Mouse (Mus musculus) thymus, postnatal 0 days (tissue): ENCODE data around the gene Gm47841. TPM values are rescaled to one million over a fixed set of nuclear protein-coding genes. Genes with fewer than 3 reads are reported as not detected.

Experiments
- DNase-seq: peaks from one replicate; pipeline ENCODE4 v3.0.0-alpha.2; 2015; ENCODE audit warnings: low spot score
- polyA plus RNA-seq: library from polyadenylated mRNA; unstranded; fragments of >200 nt; fragmentation: Nextera tagmentation; extraction: Ambion mirVana; gene quantifications from 2 replicates; pipeline ENCODE4 v1.2.1, GENCODE M21; 2015

Gene Gm47841
- polyA plus RNA-seq, 1 experiment from 2014 or later, result not detected

DNA sequence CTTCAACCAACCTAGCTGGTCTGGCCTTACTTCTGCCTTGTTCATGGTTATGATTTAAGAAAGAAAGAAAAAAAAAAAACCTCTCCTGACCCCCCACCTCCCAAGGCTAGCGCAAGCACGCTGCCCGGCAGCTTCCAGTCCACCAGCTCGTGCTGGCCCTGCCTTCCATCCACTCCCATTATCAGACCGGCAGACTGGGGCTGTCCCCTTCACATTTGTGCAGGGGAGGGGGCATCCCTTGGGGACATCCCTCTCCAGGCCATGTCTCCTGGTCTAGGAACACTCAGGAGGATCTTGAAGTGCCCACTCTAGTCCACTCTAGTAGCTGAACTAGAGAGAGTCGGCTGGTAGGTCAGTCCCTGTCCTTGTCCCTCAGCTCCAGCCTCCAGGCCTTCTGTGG is 2.7 kb downstream of the Gm47841 start:
- no peak for DNase-seq

DNA sequence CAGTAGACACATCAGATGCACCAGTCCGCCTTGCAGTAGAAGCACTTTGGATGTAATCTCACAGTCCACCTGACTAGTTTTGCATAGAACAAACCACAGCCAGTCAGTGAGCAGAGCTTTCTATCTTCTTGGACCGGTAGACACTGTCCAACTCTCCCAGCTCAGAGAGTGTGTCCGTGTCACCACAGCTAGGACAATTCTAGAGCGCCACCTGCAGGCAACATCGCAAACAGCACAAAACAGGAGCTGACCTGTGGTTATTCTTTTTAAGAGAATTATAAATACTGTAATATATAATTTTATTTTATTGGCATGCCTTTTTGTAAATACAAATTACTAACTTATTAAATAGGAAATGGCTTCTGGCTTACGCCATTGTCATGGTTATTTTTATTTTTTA is 4.6 kb downstream of the Gm47841 start:
- DNase-seq, result peak; percentile 43

DNA sequence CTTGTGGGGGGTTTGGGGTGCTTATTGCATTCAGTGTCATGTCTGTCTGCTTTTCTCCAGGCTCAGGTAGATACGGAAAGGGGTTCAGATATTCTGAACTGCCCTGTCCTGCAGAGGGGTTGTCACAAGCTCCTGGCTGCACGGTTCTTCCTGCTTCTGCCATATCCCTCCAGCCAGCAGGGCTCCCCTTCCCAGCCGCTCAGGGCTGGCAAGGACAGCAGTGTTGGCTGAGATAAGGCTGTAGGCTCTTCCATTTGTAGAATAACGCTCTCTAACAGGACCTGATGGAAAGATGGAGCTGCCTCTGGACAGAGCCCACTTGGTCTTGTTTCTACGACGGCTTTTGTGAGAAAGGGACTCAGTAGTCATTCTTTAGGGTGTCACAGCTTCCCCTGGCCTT is 5.2 kb downstream of the Gm47841 start:
- DNase-seq, result no peak

DNA sequence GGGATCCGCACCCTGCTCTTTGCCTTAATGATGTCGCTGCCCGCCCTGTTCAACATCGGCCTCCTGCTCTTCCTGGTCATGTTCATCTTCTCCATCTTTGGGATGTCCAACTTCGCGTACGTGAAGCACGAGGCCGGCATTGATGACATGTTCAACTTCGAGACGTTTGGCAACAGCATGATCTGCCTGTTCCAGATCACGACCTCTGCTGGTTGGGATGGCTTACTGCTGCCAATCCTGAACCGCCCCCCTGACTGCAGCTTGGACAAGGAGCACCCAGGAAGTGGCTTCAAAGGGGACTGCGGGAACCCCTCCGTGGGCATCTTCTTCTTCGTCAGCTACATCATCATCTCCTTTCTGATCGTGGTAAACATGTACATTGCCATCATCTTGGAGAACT is 7.5 kb downstream of the Gm47841 start:
- no peak for DNase-seq

DNA sequence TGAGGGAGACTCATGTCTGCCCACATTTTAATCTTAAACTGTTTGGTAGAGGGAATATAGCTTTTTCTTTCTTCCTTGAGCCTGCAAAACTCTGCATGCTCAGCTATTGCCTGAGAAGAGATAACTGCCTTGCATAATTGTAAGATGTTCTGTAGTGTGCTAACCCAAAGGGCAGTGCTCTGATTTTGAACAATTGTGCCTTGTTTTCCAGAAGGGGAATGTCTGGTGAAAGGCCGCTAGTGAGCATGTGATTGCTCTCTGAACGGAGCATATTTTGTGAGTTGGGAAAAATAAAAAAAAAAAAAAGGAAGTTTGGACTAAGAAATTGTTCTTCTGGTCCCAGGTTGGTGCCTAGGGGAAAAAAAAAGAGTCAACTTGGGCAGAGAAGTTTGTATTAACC is 18.2 kb downstream of the Gm47841 start:
- DNase-seq, result no peak

DNA sequence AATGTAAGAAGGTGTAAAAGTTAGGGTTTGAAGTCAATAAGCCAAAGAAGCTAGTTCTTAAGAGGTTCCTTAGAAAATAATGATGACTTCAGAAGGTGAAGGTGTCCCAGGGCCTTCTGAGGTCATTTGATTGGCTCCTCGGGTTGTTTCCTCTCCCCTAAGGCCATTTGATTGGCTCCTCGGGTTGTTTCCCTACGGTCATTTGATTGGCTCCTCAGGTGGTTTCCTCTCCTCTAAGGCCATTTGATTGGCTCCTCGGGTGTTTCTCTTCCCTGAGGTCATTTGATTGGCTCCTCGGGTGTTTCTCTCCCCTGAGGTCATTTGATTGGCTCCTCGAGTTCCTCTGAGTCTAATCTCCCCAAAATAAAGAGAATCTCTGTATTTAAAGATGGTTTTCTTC is 35.8 kb downstream of the Gm47841 start:
- DNase-seq, result no peak

DNA sequence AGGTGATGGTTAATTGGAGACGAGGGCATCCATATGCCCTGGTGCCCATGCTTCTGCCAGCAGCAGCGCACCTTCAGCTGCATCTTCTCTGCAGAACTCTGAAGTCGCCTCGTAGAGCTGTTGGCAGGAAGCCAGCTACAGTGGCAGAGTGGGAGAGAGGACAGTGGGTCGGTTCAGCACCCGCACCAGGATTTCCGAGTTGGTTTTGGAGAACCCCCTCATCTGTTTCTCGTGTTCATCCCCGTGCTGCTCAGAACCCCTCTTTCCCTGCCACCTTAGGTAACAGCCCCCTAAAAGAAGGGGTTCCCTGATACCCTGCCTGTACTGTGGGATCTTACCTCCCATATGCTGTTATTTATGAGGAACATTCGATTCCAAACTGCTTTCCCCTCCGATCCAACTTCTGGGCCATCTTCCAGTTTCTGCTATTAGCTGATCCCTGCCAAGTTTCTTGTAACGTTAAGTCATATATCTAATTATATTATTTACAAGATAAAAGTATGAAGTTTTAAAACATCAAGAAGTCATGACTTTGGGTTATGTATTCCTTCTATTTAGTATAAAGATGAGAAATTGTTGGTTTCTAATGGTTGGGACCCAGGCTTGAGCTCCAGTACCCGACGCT is 38.7 kb downstream of the Gm47841 start:
- DNase-seq, result no peak

DNA sequence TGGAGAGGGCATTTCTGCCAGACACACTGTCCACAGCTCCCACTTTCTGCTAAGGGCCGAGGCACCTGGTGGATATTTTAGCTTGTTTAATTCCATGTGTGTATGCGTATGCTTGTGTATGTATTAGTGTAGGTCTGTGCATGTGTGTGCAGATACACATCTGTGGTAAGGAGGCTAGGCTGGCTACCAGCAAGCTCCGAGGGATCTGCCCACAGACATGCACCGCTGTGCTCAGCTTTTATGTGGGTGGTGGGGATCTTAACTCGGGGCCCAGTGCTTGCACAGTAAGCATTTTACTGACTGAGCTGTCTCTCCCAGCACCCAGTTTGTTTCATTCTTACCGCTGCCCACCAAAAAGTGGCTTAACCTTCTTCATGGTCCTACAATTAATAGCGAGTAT is 40.0 kb downstream of the Gm47841 start:
- no peak for DNase-seq

DNA sequence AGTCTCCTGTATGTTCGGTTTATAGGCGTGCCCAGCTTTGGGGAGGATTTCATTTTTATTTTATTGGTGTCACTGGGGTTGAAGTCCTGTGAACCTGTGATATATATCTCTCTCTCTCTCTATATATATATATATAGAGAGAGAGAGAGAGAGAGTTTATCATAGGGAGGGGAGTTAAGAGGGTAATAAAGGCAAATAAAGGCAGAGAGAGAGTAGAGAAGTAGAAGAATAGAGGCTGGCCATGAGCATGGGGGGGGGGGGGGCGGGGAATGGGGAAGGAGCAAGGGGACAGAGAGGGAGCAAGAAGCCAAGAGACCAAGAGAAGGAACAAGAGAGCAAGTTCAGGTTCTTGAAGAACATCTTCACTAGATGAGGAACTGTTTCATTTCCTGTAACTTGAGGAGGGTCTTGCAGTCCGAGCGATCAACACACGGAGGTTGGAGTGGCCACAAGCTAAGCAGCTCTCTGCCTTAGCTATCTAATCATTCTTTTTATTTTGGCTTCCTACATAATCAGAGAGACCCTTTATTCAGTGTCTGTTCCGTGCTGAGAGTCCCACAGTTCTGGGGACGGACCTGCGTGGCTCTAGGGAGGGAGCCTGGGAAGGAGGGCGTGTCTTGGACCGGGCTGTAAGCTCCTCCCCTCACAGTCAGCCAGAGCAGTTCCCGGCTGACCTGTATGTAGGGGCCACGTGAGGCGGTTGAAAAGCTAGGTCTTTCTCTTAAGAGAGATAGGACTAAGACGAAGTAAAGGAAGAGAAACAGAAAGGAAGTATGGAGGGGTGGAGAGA is 40.8 kb downstream of the Gm47841 start:
- no peak for DNase-seq

DNA sequence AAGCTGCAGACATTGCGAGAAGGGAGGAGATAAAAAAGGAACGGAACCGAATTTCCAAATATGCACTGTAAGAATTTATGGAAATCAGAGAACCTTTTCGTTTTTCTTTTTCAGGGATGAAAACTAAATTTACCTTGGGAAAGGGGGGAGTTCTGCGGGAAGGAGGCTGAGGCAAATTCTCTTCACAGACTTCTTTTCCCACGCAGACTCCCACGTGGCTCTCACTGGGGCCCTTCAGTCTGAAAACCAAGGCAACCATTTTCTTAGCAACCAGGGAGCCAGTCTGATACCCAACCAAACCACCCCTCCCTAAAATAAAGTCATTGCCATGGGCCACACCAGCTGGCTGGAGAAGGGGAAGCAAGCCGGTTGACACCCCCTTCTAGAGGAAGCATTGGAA is 41.5 kb downstream of the Gm47841 start:
- DNase-seq, result no peak

DNA sequence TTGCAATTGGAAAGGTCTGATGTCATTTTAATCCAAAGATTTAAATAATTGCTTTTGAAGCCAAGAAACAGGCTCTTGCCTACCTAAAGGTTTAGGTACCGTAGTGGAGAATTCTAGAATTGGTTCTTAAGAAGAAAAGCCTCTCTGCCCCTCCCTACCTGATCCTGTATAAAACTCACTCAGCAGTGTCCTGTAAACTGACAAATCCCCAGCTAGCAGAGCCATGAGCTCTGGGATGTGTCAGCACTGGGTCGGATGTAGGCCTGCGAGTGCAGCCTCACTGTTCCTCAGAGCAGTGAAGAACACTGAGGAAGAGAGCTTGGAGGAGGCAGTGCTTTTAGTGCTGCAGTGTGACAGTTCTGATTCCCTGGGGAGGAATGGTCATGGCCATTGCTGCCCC is 42.7 kb downstream of the Gm47841 start:
- DNase-seq, result no peak

DNA sequence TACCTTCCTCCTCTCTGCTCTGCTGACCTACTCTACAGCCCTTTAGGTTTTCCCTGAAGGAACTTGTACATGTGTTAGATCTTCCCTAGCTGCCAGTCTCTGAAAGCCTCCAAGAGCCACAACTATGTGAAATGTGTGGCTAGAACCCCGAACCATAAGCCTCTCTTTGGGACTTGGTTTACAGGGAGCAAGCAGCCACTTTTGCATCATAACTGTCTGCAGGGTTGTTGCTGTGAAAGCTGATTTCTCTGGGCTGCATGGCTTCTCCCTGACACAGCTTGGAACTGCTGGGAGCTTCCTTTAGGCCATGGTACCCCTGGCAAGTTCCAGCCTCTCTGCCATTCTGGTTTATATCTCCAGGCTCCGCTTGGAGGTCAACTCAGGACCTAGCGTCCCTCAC is 44.7 kb downstream of the Gm47841 start:
- DNase-seq, result no peak

DNA sequence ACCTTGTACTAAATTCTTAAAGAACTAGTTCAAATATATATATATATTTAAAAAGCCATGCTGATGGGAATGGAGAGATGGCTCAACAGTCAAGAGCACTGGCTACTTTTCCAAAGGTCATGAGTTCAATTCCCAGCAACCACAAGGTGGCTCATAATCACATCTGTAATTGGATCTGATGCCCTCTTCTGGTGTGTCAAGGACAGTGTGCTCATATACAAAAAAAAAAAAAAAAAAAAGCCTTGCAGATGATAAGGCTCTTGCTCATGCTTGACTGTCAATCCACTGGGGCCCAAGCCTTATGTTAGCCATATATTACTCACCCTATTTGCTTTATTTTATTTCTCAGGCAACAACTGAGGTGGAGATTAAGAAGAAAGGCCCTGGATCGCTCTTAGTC is 45.5 kb downstream of the Gm47841 start:
- no peak for DNase-seq

DNA sequence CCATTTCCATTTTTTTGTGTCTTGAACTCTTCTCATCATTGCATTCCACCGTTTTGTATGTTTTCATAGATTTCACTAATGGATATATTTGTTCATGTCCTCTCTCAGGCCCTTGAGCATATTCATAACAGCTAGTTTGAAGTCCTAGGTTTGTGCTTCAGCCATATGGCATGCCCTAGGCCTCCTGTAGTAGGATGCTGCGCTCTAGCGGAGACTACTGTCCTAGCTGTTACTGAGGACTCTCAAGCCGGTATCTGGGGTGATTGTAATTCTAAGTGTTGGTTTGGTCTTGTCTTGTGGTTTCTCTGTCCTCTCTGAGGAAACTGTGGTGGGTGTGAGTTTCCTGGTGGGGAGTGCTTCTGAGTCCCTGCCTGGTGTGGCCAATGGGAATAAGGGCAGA is 50.1 kb downstream of the Gm47841 start:
- DNase-seq, result peak; percentile 28

Other genes with a start within 250 kb of the Gm47841 start
- gene Scn8a, start 177.5 kb downstream of the Gm47841 start, polyA plus RNA-seq, result 2.0 and 2.1 TPM in 2 replicates
- gene Fignl2, start 31.2 kb upstream of the Gm47841 start, polyA plus RNA-seq, result 0.04 TPM in 2 replicates
- not detected in 2 replicates for gene Ankrd33, start 68.4 kb upstream of the Gm47841 start, polyA plus RNA-seq
- 5.8 and 6.5 TPM in 2 replicates for gene Acvrl1, start 81.1 kb upstream of the Gm47841 start, polyA plus RNA-seq
- 3.9 and 4.6 TPM in 2 replicates for gene Acvr1b, start 126.7 kb upstream of the Gm47841 start, polyA plus RNA-seq
- 1.2 TPM in 2 replicates for gene Grasp, start 176.8 kb upstream of the Gm47841 start, polyA plus RNA-seq
- gene Nr4a1, start 206.9 kb upstream of the Gm47841 start, polyA plus RNA-seq, result 24.4 and 27.4 TPM in 2 replicates
- 95.1 and 103 TPM in 2 replicates for gene Atg101, start 236.9 kb upstream of the Gm47841 start, polyA plus RNA-seq
- gene 6030408B16Rik, start 245.8 kb upstream of the Gm47841 start, polyA plus RNA-seq, result 0.22 and 0.40 TPM in 2 replicates